Mouse (Mus musculus) C2C12 (cell line): Measurements from ENCODE around the gene Olfr524.

Experiments used
- CEBPB ChIP-seq: IDR thresholded peaks from one replicate; pipeline ENCODE4 v1.6.1; 2011; ENCODE audit warnings: low read depth, mild to moderate bottlenecking, control low read depth, moderate library complexity
- CTCF ChIP-seq: IDR thresholded peaks from one replicate; pipeline ENCODE4 v1.5.1; 2011; ENCODE audit not compliant: control insufficient read depth, insufficient read depth, insufficient read length

DNA sequence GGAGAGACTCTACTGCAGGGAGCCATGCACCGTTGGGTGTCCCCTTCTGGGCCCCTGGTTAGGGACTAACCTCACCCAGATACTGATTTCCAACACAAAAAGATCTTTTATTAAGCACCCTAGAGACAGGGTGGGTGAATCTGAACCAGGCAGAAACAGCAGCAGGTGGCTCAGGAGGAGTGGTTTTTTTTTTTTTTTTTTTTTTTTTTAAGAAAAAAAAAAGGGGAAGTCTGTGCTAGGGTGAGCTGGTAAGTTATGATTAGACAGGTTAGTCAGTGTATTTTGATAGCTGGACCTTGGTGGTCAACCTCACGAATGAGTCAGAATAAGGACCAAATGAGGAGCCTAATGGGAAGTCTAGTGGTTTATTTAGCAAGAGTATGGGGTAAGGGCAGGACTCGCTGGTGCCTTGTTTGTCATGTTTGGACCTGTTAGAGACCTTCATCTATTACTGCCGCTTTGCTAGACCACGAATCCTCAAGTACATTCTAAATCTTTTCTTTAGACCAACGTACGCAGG lies 48.1 kb upstream of the Olfr524 start:
- TF ChIP-seq CTCF (no peak), CEBPB (peak; percentile 49)
